Mouse (Mus musculus): ENCODE results near the gene Glrx. TPM values are rescaled to one million over a fixed set of nuclear protein-coding genes. Genes with fewer than 3 reads are reported as not detected.
"Not testable (repeated sequence)": the region's sequence is repeated elsewhere in the genome, so short reads cannot be mapped to it uniquely, and the experiment has no call there.

The Glrx gene
- total and polyA plus RNA-seq, 3 experiments: 36.6 to 48.5 (median 38.8) TPM

GRCm38 (mm10) chr13:75867876-75868275 is 28.2 kb downstream of the Glrx start:
- Histone ChIP-seq H3K27me3 (ENCODE audit: control insufficient read depth, insufficient read depth, low read length) (no peaks in the 10 kb centered on the region), H3K79me2 (replicated peaks; ENCODE audit: control insufficient read depth, insufficient read depth, low read length) (no peaks in the 10 kb centered on the region), H3K9ac (ENCODE audit: low read depth, low read length) (no peak overlapping the region), H3K4me3 (no peak overlapping the region), H3K27ac (no peak overlapping the region), H3K36me3 (ENCODE audit: control insufficient read depth, insufficient read depth, low read length) (no peaks in the 10 kb centered on the region), H3K4me1 (ENCODE audit: control insufficient read depth, insufficient read depth, low read length) (no peaks in the 10 kb centered on the region)
- 94% methylated on average over 2 of the region's 2 CpGs for WGBS
- TF ChIP-seq CTCF (IDR thresholded peaks at IDR 0.05): no peak
- TF ChIP-seq EP300 (IDR thresholded peaks at IDR 0.05; ENCODE audit: insufficient read depth, low read depth, low read length): no peak
- no peak for TF ChIP-seq POLR2A (IDR thresholded peaks at IDR 0.05; ENCODE audit: insufficient read depth, low read depth, low read length)
- intact Hi-C loops (cut with DNase I): no loop called here
- DNase-seq: no peak

DNA sequence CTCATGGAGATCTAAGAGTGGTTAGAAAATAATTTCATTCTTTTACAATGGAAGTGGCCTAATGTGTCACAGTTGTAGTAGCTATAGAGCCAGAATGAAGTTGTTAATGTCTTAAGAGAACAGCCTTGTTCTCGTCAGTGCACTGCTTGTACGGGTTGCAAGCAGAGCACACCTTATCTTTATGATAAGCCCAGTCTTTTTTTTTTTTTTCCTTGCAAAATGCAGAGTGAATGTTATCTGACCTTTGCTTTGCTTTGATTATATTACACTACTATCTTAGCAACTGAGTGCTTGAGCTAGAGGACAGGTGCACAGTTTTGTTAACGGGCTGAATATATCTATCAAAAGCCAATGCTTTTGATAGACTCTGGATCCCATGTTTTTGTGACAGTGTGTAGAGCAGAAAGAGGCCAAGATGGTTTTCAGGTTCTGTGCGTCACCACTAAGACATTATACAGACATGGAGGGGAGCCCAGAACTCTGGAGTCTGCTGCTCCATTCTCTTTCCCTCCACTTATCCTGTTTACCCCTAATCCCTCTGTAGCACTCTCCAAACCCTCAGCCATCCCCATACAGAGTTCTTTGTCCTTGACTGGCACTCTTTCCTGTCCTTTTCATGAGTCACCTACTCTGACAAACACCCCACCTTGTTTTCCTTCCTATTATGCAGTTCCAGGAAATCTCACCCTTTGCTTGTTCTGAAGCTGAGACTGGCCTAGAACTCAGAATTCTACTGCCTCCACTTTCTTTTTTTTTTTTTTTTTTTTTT is 35.1 kb downstream of the Glrx start:
- H3K79me2 ChIP-seq (replicated peaks; ENCODE audit: control insufficient read depth, insufficient read depth, low read length): no peaks in the 10 kb centered on the region
- no peak overlapping the region for H3K4me3 ChIP-seq
- 63% methylated on average over 4 of the region's 4 CpGs for WGBS
- intact Hi-C loops (cut with DNase I): loop anchor here (5.0 to 10.0 kb wide), 3 partner anchors 37 to 1010 kb away; partner anchors contain the start of genes Ell2 and Glrx
- no peaks in the 10 kb centered on the region for H3K4me1 ChIP-seq (ENCODE audit: control insufficient read depth, insufficient read depth, low read length)
- no peak overlapping the region for H3K27ac ChIP-seq
- no peaks in the 10 kb centered on the region for H3K27me3 ChIP-seq (ENCODE audit: control insufficient read depth, insufficient read depth, low read length)
- peaks cover 2% of the 10 kb centered on the region; the same call in 1 of the 2 replicates for H3K36me3 ChIP-seq (ENCODE audit: control insufficient read depth, insufficient read depth, low read length)
- DNase-seq: no peak
- H3K9ac ChIP-seq (ENCODE audit: low read depth, low read length): no peak overlapping the region
- TF ChIP-seq CTCF (IDR thresholded peaks at IDR 0.05) (no peak), EP300 (IDR thresholded peaks at IDR 0.05; ENCODE audit: insufficient read depth, low read depth, low read length) (no peak), POLR2A (IDR thresholded peaks at IDR 0.05; ENCODE audit: insufficient read depth, low read depth, low read length) (no peak)

DNA sequence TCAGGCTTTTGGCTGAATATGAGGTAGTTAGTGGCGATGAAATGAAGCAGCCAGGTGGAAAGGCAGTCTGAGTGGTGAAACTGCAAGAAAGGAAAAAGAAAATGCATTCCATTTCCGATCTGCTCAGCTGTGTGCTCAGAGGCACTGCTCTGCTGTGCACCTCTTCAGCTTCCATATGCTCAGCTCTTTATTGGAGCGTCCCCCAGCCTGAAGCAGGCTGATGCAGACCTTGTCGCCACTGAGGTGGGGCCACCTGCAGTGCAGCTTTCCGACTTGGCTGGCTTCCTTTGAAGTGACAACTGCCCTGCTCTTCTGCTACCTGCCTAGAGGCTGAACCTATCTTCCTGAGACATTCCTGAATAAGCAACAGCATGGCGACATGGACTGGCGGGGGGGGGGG is 36.5 kb downstream of the Glrx start:
- not testable (repeated sequence) for H3K36me3 ChIP-seq (ENCODE audit: control insufficient read depth, insufficient read depth, low read length); H3K4me3 ChIP-seq; H3K27me3 ChIP-seq (ENCODE audit: control insufficient read depth, insufficient read depth, low read length); H3K9ac ChIP-seq (ENCODE audit: low read depth, low read length); H3K27ac ChIP-seq; H3K79me2 ChIP-seq (replicated peaks; ENCODE audit: control insufficient read depth, insufficient read depth, low read length); H3K4me1 ChIP-seq (ENCODE audit: control insufficient read depth, insufficient read depth, low read length); DNase-seq
- intact Hi-C loops (cut with DNase I): loop anchor here (5.0 to 10.0 kb wide), 3 partner anchors 39 to 1011 kb away; partner anchors contain the start of genes Ell2 and Glrx
- WGBS: 85% methylated on average over 7 of the region's 7 CpGs

DNA sequence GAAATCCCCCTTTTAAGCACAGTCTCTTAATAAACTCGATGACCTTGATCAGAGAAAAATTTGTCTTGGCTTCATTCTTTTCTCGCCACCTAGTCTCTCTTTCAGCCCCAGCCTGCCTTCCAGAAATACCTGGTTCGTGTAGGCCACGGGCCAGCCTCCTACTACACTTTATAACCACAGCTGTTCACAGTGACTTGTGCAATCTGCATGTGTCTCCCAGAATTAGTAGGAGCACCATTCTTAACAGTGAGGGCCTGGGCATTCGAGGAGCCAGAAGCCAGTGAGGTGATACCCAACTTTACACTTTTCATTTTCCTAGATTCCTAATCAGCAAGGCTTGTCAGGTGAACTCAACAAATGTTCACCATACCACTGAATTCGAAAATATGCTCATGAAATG is 36.9 kb downstream of the Glrx start:
- Histone ChIP-seq H3K36me3 (ENCODE audit: control insufficient read depth, insufficient read depth, low read length) (peaks cover 2% of the 10 kb centered on the region; the same call in 1 of the 2 replicates), H3K79me2 (replicated peaks; ENCODE audit: control insufficient read depth, insufficient read depth, low read length) (no peaks in the 10 kb centered on the region), H3K9ac (ENCODE audit: low read depth, low read length) (no peak overlapping the region), H3K4me3 (no peak overlapping the region), H3K4me1 (ENCODE audit: control insufficient read depth, insufficient read depth, low read length) (no peaks in the 10 kb centered on the region), H3K27ac (no peak overlapping the region), H3K27me3 (ENCODE audit: control insufficient read depth, insufficient read depth, low read length) (no peaks in the 10 kb centered on the region)
- no peak for DNase-seq
- TF ChIP-seq POLR2A (IDR thresholded peaks at IDR 0.05; ENCODE audit: insufficient read depth, low read depth, low read length) (no peak), CTCF (IDR thresholded peaks at IDR 0.05) (no peak), EP300 (IDR thresholded peaks at IDR 0.05; ENCODE audit: insufficient read depth, low read depth, low read length) (no peak)
- intact Hi-C loops (cut with DNase I): loop anchor here (5.0 to 10.0 kb wide), 3 partner anchors 39 to 1012 kb away; partner anchors contain the start of genes Ell2 and Glrx
- WGBS: 82% methylated on average over 6 of the region's 6 CpGs

DNA sequence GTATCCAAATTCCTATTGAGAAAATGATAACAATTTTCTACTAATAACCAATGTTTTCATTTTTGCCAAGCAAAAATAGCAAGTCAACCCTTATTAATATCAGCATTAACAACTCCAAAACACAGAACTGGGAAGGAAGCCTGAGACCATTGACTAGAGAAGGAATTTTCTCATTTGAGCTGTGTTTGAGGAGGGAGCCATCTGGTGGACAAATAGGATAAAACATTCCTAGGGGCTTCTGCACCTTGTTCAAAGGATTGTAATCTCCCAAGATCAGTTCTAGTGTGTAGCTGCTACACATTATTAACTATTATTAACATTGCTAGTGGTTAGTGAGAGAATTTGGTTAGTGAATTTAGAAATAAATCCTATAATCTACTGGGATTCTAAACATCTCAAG is 38.2 kb downstream of the Glrx start:
- Histone ChIP-seq H3K36me3 (ENCODE audit: control insufficient read depth, insufficient read depth, low read length) (peaks cover 2% of the 10 kb centered on the region; the same call in 1 of the 2 replicates), H3K27ac (no peak overlapping the region), H3K27me3 (ENCODE audit: control insufficient read depth, insufficient read depth, low read length) (no peaks in the 10 kb centered on the region), H3K79me2 (replicated peaks; ENCODE audit: control insufficient read depth, insufficient read depth, low read length) (no peaks in the 10 kb centered on the region), H3K4me3 (no peak overlapping the region), H3K9ac (ENCODE audit: low read depth, low read length) (no peak overlapping the region), H3K4me1 (ENCODE audit: control insufficient read depth, insufficient read depth, low read length) (no peaks in the 10 kb centered on the region)
- intact Hi-C loops (cut with DNase I): loop anchor here (1.0 to 10.0 kb wide), 4 partner anchors 41 to 1013 kb away; partner anchors contain the start of genes Ell2 and Glrx
- DNase-seq: no peak
- TF ChIP-seq EP300 (IDR thresholded peaks at IDR 0.05; ENCODE audit: insufficient read depth, low read depth, low read length) (no peak), POLR2A (IDR thresholded peaks at IDR 0.05; ENCODE audit: insufficient read depth, low read depth, low read length) (no peak), CTCF (IDR thresholded peaks at IDR 0.05) (peak; percentile 94)

DNA sequence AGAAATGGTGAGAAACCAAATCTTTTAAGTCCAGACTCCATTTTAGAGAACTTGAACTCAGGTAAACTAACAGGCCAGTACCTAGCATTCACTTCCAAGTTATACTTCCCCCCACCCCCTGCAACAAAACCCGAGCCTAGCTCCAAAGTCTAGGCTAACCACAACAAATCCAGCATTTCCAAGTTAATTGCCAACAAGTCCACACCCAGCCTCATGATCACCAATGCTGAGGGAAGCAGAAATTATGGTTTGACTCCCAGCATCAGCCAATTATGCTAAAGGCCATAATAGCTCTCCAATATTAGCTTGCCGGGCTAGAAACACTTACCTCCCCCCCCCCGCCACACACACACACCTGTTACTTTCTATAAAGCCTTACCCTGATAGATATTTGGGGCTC is 40.1 kb downstream of the Glrx start:
- TF ChIP-seq EP300 (IDR thresholded peaks at IDR 0.05; ENCODE audit: insufficient read depth, low read depth, low read length): no peak
- TF ChIP-seq CTCF (IDR thresholded peaks at IDR 0.05): no peak
- no peak for TF ChIP-seq POLR2A (IDR thresholded peaks at IDR 0.05; ENCODE audit: insufficient read depth, low read depth, low read length)
- H3K36me3 ChIP-seq (ENCODE audit: control insufficient read depth, insufficient read depth, low read length): peaks cover 6% of the 10 kb centered on the region
- intact Hi-C loops (cut with DNase I): loop anchor here (5.0 to 10.0 kb wide), 3 partner anchors 42 to 1015 kb away; partner anchors contain the start of genes Ell2 and Glrx
- H3K4me1 ChIP-seq (ENCODE audit: control insufficient read depth, insufficient read depth, low read length): no peaks in the 10 kb centered on the region; the same call in 1 of the 2 replicates
- no peaks in the 10 kb centered on the region for H3K27me3 ChIP-seq (ENCODE audit: control insufficient read depth, insufficient read depth, low read length)
- DNase-seq: no peak
- H3K79me2 ChIP-seq (replicated peaks; ENCODE audit: control insufficient read depth, insufficient read depth, low read length): no peaks in the 10 kb centered on the region
- H3K4me3 ChIP-seq: no peak overlapping the region
- WGBS: 87% methylated on average over 3 of the region's 3 CpGs
- H3K27ac ChIP-seq: no peak overlapping the region
- H3K9ac ChIP-seq (ENCODE audit: low read depth, low read length): no peak overlapping the region

Measured in heart, adult 2 months (tissue).